Mouse (Mus musculus): ENCODE measurements around the gene Rbp4. TPM values are rescaled to one million over a fixed set of nuclear protein-coding genes. Genes with fewer than 3 reads are reported as not detected.

Rbp4 gene
- polyA plus RNA-seq, 1 experiment: 0.35 TPM

- no peak for TF ChIP-seq TCF12 (IDR thresholded peaks at IDR 0.05; ENCODE audit: insufficient read depth, poor library complexity, severe bottlenecking)
- TF ChIP-seq MYOG (IDR thresholded peaks at IDR 0.05; ENCODE audit: control insufficient read depth in 1 of 3, insufficient read depth in 1 of 3, insufficient read length in 2 of 3, low read depth in 2 of 3): no peak
- TF ChIP-seq POLR2AphosphoS2 (IDR thresholded peaks at IDR 0.05; ENCODE audit: insufficient read length, low read depth): no peak
- TF ChIP-seq E2F4 (IDR thresholded peaks at IDR 0.05; ENCODE audit: insufficient read depth): no peak
- no peak for TF ChIP-seq CEBPB (IDR thresholded peaks at IDR 0.05; ENCODE audit: insufficient read depth, poor library complexity, severe bottlenecking)
- TF ChIP-seq SRF (IDR thresholded peaks at IDR 0.05; ENCODE audit: control insufficient read depth, insufficient read length, low read depth): no peak
- no peak for TF ChIP-seq MYOD1 (IDR thresholded peaks at IDR 0.05; ENCODE audit: control insufficient read depth in 1 of 3, insufficient read length in 2 of 3, low read depth in 2 of 3)
- TF ChIP-seq MAX (IDR thresholded peaks at IDR 0.05; ENCODE audit: low read depth): no peak
- TF ChIP-seq USF1 (IDR thresholded peaks at IDR 0.05; ENCODE audit: low read depth): no peak
- TF ChIP-seq REST (IDR thresholded peaks at IDR 0.05; ENCODE audit: insufficient read depth, insufficient read length): no peak
- no peak for TF ChIP-seq TCF3 (IDR thresholded peaks at IDR 0.05; ENCODE audit: insufficient read length, low read depth)
- no peak for TF ChIP-seq POLR2A (IDR thresholded peaks at IDR 0.05; ENCODE audit: insufficient read length, low read depth)
- H3K27me3 ChIP-seq (ENCODE audit: control insufficient read depth, insufficient read depth, insufficient read length): no peaks in the 10 kb centered on the region
- H3K79me2 ChIP-seq (ENCODE audit: control insufficient read depth, insufficient read depth): no peaks in the 10 kb centered on the region
- H3K4me3 ChIP-seq: no peak overlapping the region
- no peak overlapping the region for H3K4me2 ChIP-seq (ENCODE audit: low read depth)
- no peak overlapping the region for H3ac ChIP-seq (ENCODE audit: control insufficient read depth, insufficient read length)
- H3K36me3 ChIP-seq (ENCODE audit: control insufficient read depth, insufficient read depth): no peaks in the 10 kb centered on the region
Observed at GRCm38 (mm10) chr19:38143540-38144271, 18.6 kb upstream of the Rbp4 start.

GRCm38 (mm10) chr19:38134806-38135205 lies 9.7 kb upstream of the Rbp4 start:
- H3K4me3 ChIP-seq: no peak overlapping the region
- no peak for TF ChIP-seq REST (IDR thresholded peaks at IDR 0.05; ENCODE audit: insufficient read depth, insufficient read length)
- TF ChIP-seq SRF (IDR thresholded peaks at IDR 0.05; ENCODE audit: control insufficient read depth, insufficient read length, low read depth): no peak
- no peak for TF ChIP-seq MYOG (IDR thresholded peaks at IDR 0.05; ENCODE audit: control insufficient read depth in 1 of 3, insufficient read depth in 1 of 3, insufficient read length in 2 of 3, low read depth in 2 of 3)
- no peak for TF ChIP-seq USF1 (IDR thresholded peaks at IDR 0.05; ENCODE audit: low read depth)
- TF ChIP-seq CEBPB (IDR thresholded peaks at IDR 0.05; ENCODE audit: insufficient read depth, poor library complexity, severe bottlenecking): no peak
- TF ChIP-seq MAX (IDR thresholded peaks at IDR 0.05; ENCODE audit: low read depth): no peak
- no peak for TF ChIP-seq MYOD1 (IDR thresholded peaks at IDR 0.05; ENCODE audit: control insufficient read depth in 1 of 3, insufficient read length in 2 of 3, low read depth in 2 of 3)
- no peak for TF ChIP-seq TCF12 (IDR thresholded peaks at IDR 0.05; ENCODE audit: insufficient read depth, poor library complexity, severe bottlenecking)
- no peak for TF ChIP-seq E2F4 (IDR thresholded peaks at IDR 0.05; ENCODE audit: insufficient read depth)
- TF ChIP-seq POLR2AphosphoS2 (IDR thresholded peaks at IDR 0.05; ENCODE audit: insufficient read length, low read depth): no peak
- TF ChIP-seq TCF3 (IDR thresholded peaks at IDR 0.05; ENCODE audit: insufficient read length, low read depth): no peak
- TF ChIP-seq POLR2A (IDR thresholded peaks at IDR 0.05; ENCODE audit: insufficient read length, low read depth): no peak
- no peak overlapping the region for H3K4me2 ChIP-seq (ENCODE audit: low read depth)
- H3K79me2 ChIP-seq (ENCODE audit: control insufficient read depth, insufficient read depth): no peaks in the 10 kb centered on the region
- no peaks in the 10 kb centered on the region for H3K36me3 ChIP-seq (ENCODE audit: control insufficient read depth, insufficient read depth)
- no peak overlapping the region for H3ac ChIP-seq (ENCODE audit: control insufficient read depth, insufficient read length)
- no peaks in the 10 kb centered on the region for H3K27me3 ChIP-seq (ENCODE audit: control insufficient read depth, insufficient read depth, insufficient read length)

GRCm38 (mm10) chr19:38133986-38134385 lies 8.9 kb upstream of the Rbp4 start:
- no peaks in the 10 kb centered on the region for H3K79me2 ChIP-seq (ENCODE audit: control insufficient read depth, insufficient read depth)
- TF ChIP-seq SRF (IDR thresholded peaks at IDR 0.05; ENCODE audit: control insufficient read depth, insufficient read length, low read depth) (no peak), USF1 (IDR thresholded peaks at IDR 0.05; ENCODE audit: low read depth) (no peak), MAX (IDR thresholded peaks at IDR 0.05; ENCODE audit: low read depth) (no peak), TCF3 (IDR thresholded peaks at IDR 0.05; ENCODE audit: insufficient read length, low read depth) (no peak), POLR2A (IDR thresholded peaks at IDR 0.05; ENCODE audit: insufficient read length, low read depth) (no peak), REST (IDR thresholded peaks at IDR 0.05; ENCODE audit: insufficient read depth, insufficient read length) (no peak), MYOD1 (IDR thresholded peaks at IDR 0.05; ENCODE audit: control insufficient read depth in 1 of 3, insufficient read length in 2 of 3, low read depth in 2 of 3) (no peak), CEBPB (IDR thresholded peaks at IDR 0.05; ENCODE audit: insufficient read depth, poor library complexity, severe bottlenecking) (no peak), TCF12 (IDR thresholded peaks at IDR 0.05; ENCODE audit: insufficient read depth, poor library complexity, severe bottlenecking) (no peak), E2F4 (IDR thresholded peaks at IDR 0.05; ENCODE audit: insufficient read depth) (no peak), MYOG (IDR thresholded peaks at IDR 0.05; ENCODE audit: control insufficient read depth in 1 of 3, insufficient read depth in 1 of 3, insufficient read length in 2 of 3, low read depth in 2 of 3) (no peak), POLR2AphosphoS2 (IDR thresholded peaks at IDR 0.05; ENCODE audit: insufficient read length, low read depth) (no peak)
- H3ac ChIP-seq (ENCODE audit: control insufficient read depth, insufficient read length): no peak overlapping the region
- H3K27me3 ChIP-seq (ENCODE audit: control insufficient read depth, insufficient read depth, insufficient read length): no peaks in the 10 kb centered on the region
- no peak overlapping the region for H3K4me3 ChIP-seq
- H3K4me2 ChIP-seq (ENCODE audit: low read depth): peak overlapping the region; percentile 5
- H3K36me3 ChIP-seq (ENCODE audit: control insufficient read depth, insufficient read depth): no peaks in the 10 kb centered on the region

- Histone ChIP-seq H3K79me2 (ENCODE audit: control insufficient read depth, insufficient read depth) (no peaks in the 10 kb centered on the region), H3K27me3 (ENCODE audit: control insufficient read depth, insufficient read depth, insufficient read length) (no peaks in the 10 kb centered on the region), H3ac (ENCODE audit: control insufficient read depth, insufficient read length) (no peak within 1 kb of the TSS), H3K4me2 (ENCODE audit: low read depth) (no peak within 1 kb of the TSS), H3K4me3 (no peak within 1 kb of the TSS), H3K36me3 (ENCODE audit: control insufficient read depth, insufficient read depth) (no peaks in the 10 kb centered on the region)
- TF ChIP-seq USF1 (IDR thresholded peaks at IDR 0.05; ENCODE audit: low read depth) (no peak), MAX (IDR thresholded peaks at IDR 0.05; ENCODE audit: low read depth) (no peak), POLR2AphosphoS2 (IDR thresholded peaks at IDR 0.05; ENCODE audit: insufficient read length, low read depth) (no peak), MYOG (IDR thresholded peaks at IDR 0.05; ENCODE audit: control insufficient read depth in 1 of 3, insufficient read depth in 1 of 3, insufficient read length in 2 of 3, low read depth in 2 of 3) (no peak), REST (IDR thresholded peaks at IDR 0.05; ENCODE audit: insufficient read depth, insufficient read length) (no peak), SRF (IDR thresholded peaks at IDR 0.05; ENCODE audit: control insufficient read depth, insufficient read length, low read depth) (no peak), POLR2A (IDR thresholded peaks at IDR 0.05; ENCODE audit: insufficient read length, low read depth) (no peak), MYOD1 (IDR thresholded peaks at IDR 0.05; ENCODE audit: control insufficient read depth in 1 of 3, insufficient read length in 2 of 3, low read depth in 2 of 3) (no peak), TCF12 (IDR thresholded peaks at IDR 0.05; ENCODE audit: insufficient read depth, poor library complexity, severe bottlenecking) (no peak)
Observed at GRCm38 (mm10) chr19:38132481-38132880, 7.4 kb upstream of the Rbp4 start, which contains the start of gene Pde6c. Pde6c (plus strand) TSS chr19:38132781.

Data from myocyte (in vitro differentiated cells).